Mouse (Mus musculus) lung, postnatal 25 days (tissue): ENCODE measurements around the gene Acot7.

Experiments
- DNase-seq: peaks from one replicate; pipeline ENCODE4 v3.0.0; 2022; ENCODE audit warnings: low spot score

The Acot7 gene

GRCm38 (mm10) chr4:152209623-152210022 is 31.7 kb downstream of the Acot7 start:
- DNase-seq = peak; percentile 43

GRCm38 (mm10) chr4:152212091-152212505 is 34.2 kb downstream of the Acot7 start:
- no peak for DNase-seq

GRCm38 (mm10) chr4:152212531-152212930 is 34.6 kb downstream of the Acot7 start:
- peak; percentile 60 for DNase-seq

GRCm38 (mm10) chr4:152212974-152213373 is 35.0 kb downstream of the Acot7 start:
- no peak for DNase-seq

GRCm38 (mm10) chr4:152213760-152214480 is 36.0 kb downstream of the Acot7 start:
- DNase-seq = peak; percentile 88

- no peak for DNase-seq
These were observed 37.0 kb downstream of the Acot7 start for GRCm38 (mm10) chr4:152214871-152215415.

- DNase-seq = no peak
These were observed 41.7 kb downstream of the Acot7 start for GRCm38 (mm10) chr4:152219591-152219990.

- DNase-seq = no peak
These were observed 43.0 kb downstream of the Acot7 start for GRCm38 (mm10) chr4:152220771-152221410.

GRCm38 (mm10) chr4:152221411-152221887 is 43.5 kb downstream of the Acot7 start:
- peak; percentile 51 for DNase-seq

- no peak for DNase-seq
These were observed 44.2 kb downstream of the Acot7 start for GRCm38 (mm10) chr4:152222111-152222510.

- DNase-seq = no peak
These were observed 44.6 kb downstream of the Acot7 start for GRCm38 (mm10) chr4:152222513-152222912.

GRCm38 (mm10) chr4:152224156-152224555 is 46.2 kb downstream of the Acot7 start:
- DNase-seq = no peak

GRCm38 (mm10) chr4:152226901-152227486 is 49.1 kb downstream of the Acot7 start:
- no peak for DNase-seq

GRCm38 (mm10) chr4:152227749-152228527 is 50.0 kb downstream of the Acot7 start:
- DNase-seq = peak; percentile 35

GRCm38 (mm10) chr4:152230331-152230730 is 52.4 kb downstream of the Acot7 start:
- peak; percentile 30 for DNase-seq

GRCm38 (mm10) chr4:152231326-152231725 is 53.4 kb downstream of the Acot7 start:
- no peak for DNase-seq

GRCm38 (mm10) chr4:152232411-152232903 is 54.5 kb downstream of the Acot7 start:
- DNase-seq = no peak

- DNase-seq = no peak
These were observed 62.0 kb downstream of the Acot7 start for GRCm38 (mm10) chr4:152239974-152240373.

- DNase-seq = no peak
These were observed 65.4 kb downstream of the Acot7 start for GRCm38 (mm10) chr4:152243241-152243891.

GRCm38 (mm10) chr4:152243969-152244368 is 66.0 kb downstream of the Acot7 start:
- no peak for DNase-seq
